Mouse (Mus musculus) hindbrain, postnatal 0 days (tissue): ENCODE measurements at regions not wholly inside any gene's neighbourhood (a gene's known extent, or its start where the extent isn't known, plus 50 kb on each side); places are given as distances from the start of the nearest gene placed in this dataset.

Source experiments
- ATAC-seq: fragments of 200-750 bp; cut with Nextera tagmentation; 2 replicates; pipeline ENCODE4 v1.8.0; 2017; ENCODE audit warnings: mild to moderate bottlenecking, moderate TSS enrichment, moderate library complexity
- DNase-seq: peaks from one replicate; pipeline ENCODE4 v3.0.0-alpha.2; 2015; ENCODE audit warnings: low spot score
- H3K27ac ChIP-seq: fragments of 300-500 bp; sonication (generic); 2 replicates; pipeline ENCODE4 v1.5.1; 2014; ENCODE audit warnings: mild to moderate bottlenecking
- H3K27me3 ChIP-seq: fragments of 300-500 bp; sonication (generic); 2 replicates; pipeline ENCODE4 v1.6.1; 2014; ENCODE audit warnings: low read length, mixed read lengths; ENCODE audit not compliant: insufficient read depth
- H3K36me3 ChIP-seq: fragments of 300-500 bp; sonication (generic); 2 replicates; pipeline ENCODE4 v1.6.1; 2014; ENCODE audit warnings: low read length, mixed read lengths; ENCODE audit not compliant: insufficient read depth
- H3K4me1 ChIP-seq: fragments of 300-500 bp; sonication (generic); 2 replicates; pipeline ENCODE4 v1.6.1; 2014; ENCODE audit warnings: antibody characterized with exemption, low read length, mixed read lengths; ENCODE audit not compliant: insufficient read depth
- H3K4me2 ChIP-seq: fragments of 300-500 bp; sonication (generic); 2 replicates; pipeline ENCODE4 v1.6.1; 2014; ENCODE audit warnings: low read depth, mild to moderate bottlenecking, low read length, moderate library complexity, mixed read lengths
- H3K4me3 ChIP-seq: fragments of 300-500 bp; sonication (generic); 2 replicates; pipeline ENCODE4 v1.5.1; 2014; ENCODE audit warnings: low read length
- H3K9ac ChIP-seq: fragments of 300-500 bp; sonication (generic); replicated peaks from 2 replicates; pipeline ENCODE4 v1.6.1; 2014; ENCODE audit warnings: mild to moderate bottlenecking, low read length, moderate library complexity, mixed read lengths
- H3K9me3 ChIP-seq: fragments of 300-500 bp; sonication (generic); 2 replicates; pipeline ENCODE4 v1.6.1; 2016; ENCODE audit warnings: low read length, mixed read lengths
- CTCF ChIP-seq: IDR thresholded peaks from 2 replicates; pipeline ENCODE4 v1.5.1; 2016; ENCODE audit warnings: antibody characterized with exemption, control low read depth, low read depth
- WGBS: fragments of 180-500 bp; shearing (Covaris S2); extraction: QIAGEN DNeasy Blood & Tissue Kit; methylation state at CpG from one replicate; pipeline ENCODE4 v1.1.7; 2014; 5-methylcytosine and 5-hydroxymethylcytosine counted together

DNA sequence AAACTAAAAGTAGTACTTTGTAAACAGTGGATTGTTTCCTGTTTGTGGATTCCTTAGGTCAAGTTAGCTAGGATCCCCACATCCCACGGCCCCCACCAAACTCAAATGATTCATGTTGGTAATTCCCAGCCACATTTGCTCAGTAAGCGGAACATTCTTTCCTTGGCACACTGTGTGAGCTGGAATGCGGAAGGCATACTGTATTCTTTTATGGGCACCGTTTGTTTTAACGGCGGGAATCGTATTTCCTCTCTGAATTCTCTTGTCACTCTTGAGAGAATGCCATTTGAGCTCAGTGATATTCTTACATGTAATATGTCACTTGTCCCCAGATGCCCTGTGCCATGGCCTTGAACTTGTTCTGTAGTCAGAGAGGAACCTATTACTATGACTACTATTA, 189.1 kb upstream of the Gm17509 start:
- no peak for TF ChIP-seq CTCF
- WGBS, result 58% methylated on average over 7 of the region's 7 CpGs
- Histone ChIP-seq H3K9me3 (no peaks in the 10 kb centered on the region), H3K27me3 (no peaks in the 10 kb centered on the region), H3K4me2 (no peak overlapping the region), H3K36me3 (no peaks in the 10 kb centered on the region), H3K4me1 (no peaks in the 10 kb centered on the region), H3K9ac (no peak overlapping the region), H3K27ac (no peak overlapping the region), H3K4me3 (no peak overlapping the region)
- ATAC-seq, result no peak
- no peak for DNase-seq

- Histone ChIP-seq H3K4me3 (no peak overlapping the region), H3K4me1 (no peaks in the 10 kb centered on the region), H3K27ac (no peak overlapping the region), H3K9ac (no peak overlapping the region), H3K36me3 (no peaks in the 10 kb centered on the region), H3K27me3 (no peaks in the 10 kb centered on the region), H3K9me3 (no peaks in the 10 kb centered on the region), H3K4me2 (no peak overlapping the region)
- ATAC-seq (no peak), DNase-seq (no peak)
- TF ChIP-seq CTCF, result no peak
- WGBS, result 76% methylated on average over 4 of the region's 4 CpGs
These were observed 188.5 kb upstream of the Hcn1 start for GRCm38 (mm10) chr13:117413616-117414015.

GRCm38 (mm10) chr13:117423558-117423957, 178.6 kb upstream of the Hcn1 start:
- H3K27me3 ChIP-seq, result no peaks in the 10 kb centered on the region
- H3K4me2 ChIP-seq, result no peak overlapping the region
- 92% methylated on average over 4 of the region's 4 CpGs for WGBS
- H3K4me1 ChIP-seq, result no peaks in the 10 kb centered on the region
- no peak for ATAC-seq
- no peaks in the 10 kb centered on the region for H3K36me3 ChIP-seq
- H3K4me3 ChIP-seq, result no peak overlapping the region
- no peak for DNase-seq
- H3K9ac ChIP-seq, result no peak overlapping the region
- TF ChIP-seq CTCF, result no peak
- no peaks in the 10 kb centered on the region for H3K9me3 ChIP-seq
- H3K27ac ChIP-seq, result no peak overlapping the region

DNA sequence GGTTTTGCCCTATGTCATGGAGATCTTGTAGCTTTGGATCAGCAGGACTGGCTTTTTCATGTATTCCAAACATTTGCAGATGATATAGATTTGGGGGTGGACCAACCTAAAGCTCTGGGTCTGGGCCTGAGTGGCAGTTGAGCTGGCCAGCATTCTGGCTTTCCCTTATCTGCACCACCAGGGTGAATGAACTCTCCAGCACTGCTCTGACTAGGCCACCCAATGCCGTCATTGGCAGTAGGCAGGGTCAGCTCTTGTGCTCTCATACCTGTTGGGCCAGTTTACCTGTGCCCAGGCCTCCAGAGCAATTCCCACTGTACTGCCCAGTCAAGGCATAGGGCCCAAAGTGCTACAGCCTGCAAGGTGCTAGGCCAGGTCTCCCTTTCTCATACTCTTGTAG, 177.1 kb upstream of the Hcn1 start:
- H3K9ac ChIP-seq, result no peak overlapping the region
- H3K4me2 ChIP-seq, result no peak overlapping the region
- no peaks in the 10 kb centered on the region for H3K4me1 ChIP-seq
- H3K27me3 ChIP-seq, result no peaks in the 10 kb centered on the region
- no peak overlapping the region for H3K4me3 ChIP-seq
- H3K36me3 ChIP-seq, result no peaks in the 10 kb centered on the region
- DNase-seq (no peak), ATAC-seq (0 out of 2 replicates have a peak, but pooled peaks have one; percentile 2)
- WGBS, result 100% methylated on average over 1 of the region's 1 CpGs
- H3K9me3 ChIP-seq, result no peaks in the 10 kb centered on the region
- H3K27ac ChIP-seq, result no peak overlapping the region
- no peak for TF ChIP-seq CTCF

- Histone ChIP-seq H3K9ac (no peak overlapping the region), H3K4me3 (no peak overlapping the region), H3K9me3 (no peaks in the 10 kb centered on the region), H3K4me2 (no peak overlapping the region), H3K27ac (no peak overlapping the region), H3K4me1 (no peaks in the 10 kb centered on the region), H3K36me3 (no peaks in the 10 kb centered on the region), H3K27me3 (no peaks in the 10 kb centered on the region)
- ATAC-seq (no peak), DNase-seq (no peak)
- TF ChIP-seq CTCF, result no peak
- WGBS, result 73% methylated on average over 3 of the region's 3 CpGs
These were observed 134.7 kb upstream of the Hcn1 start for GRCm38 (mm10) chr13:117467407-117467806.

- H3K36me3 ChIP-seq, result no peaks in the 10 kb centered on the region
- no peak for TF ChIP-seq CTCF
- no peak for ATAC-seq
These were observed 129.4 kb upstream of the Hcn1 start for GRCm38 (mm10) chr13:117472726-117473125.

DNA sequence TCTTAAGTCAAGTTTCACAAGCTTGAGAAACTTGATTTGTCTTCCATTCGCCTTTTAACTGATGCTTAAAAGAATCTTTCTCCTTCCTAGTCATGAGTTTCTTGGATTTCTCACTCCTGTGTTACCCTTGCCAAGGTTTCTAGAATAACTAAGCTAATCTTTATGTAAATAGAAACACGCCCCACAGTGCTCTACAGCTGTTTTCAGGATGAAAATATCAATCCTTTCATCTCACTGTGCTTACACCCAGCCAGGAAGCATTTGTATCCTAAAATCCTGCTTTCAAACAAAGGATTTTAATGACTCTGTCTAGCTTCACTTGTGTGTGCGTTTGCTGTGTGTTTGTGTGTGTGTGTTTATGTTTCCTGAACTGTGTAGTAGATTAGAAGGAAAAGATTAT, 119.5 kb upstream of the Hcn1 start:
- no peaks in the 10 kb centered on the region for H3K36me3 ChIP-seq
- DNase-seq, result no peak
- no peak overlapping the region for H3K4me2 ChIP-seq
- no peak overlapping the region for H3K9ac ChIP-seq
- no peaks in the 10 kb centered on the region for H3K9me3 ChIP-seq
- H3K4me3 ChIP-seq, result no peak overlapping the region
- no peaks in the 10 kb centered on the region for H3K4me1 ChIP-seq
- TF ChIP-seq CTCF, result no peak
- no peak overlapping the region for H3K27ac ChIP-seq
- H3K27me3 ChIP-seq, result no peaks in the 10 kb centered on the region
- WGBS, result 64% methylated on average over 3 of the region's 3 CpGs
- no peak for ATAC-seq

More at GRCm38 (mm10) chr13:117472726-117473125, 129.4 kb upstream of the Hcn1 start:
- no peak overlapping the region for H3K4me3 ChIP-seq
- no peak overlapping the region for H3K27ac ChIP-seq
- no peak overlapping the region for H3K4me2 ChIP-seq
- WGBS, result 76% methylated on average over 5 of the region's 5 CpGs
- H3K9ac ChIP-seq, result no peak overlapping the region
- H3K9me3 ChIP-seq, result no peaks in the 10 kb centered on the region
- DNase-seq, result no peak
- H3K4me1 ChIP-seq, result no peaks in the 10 kb centered on the region
- no peaks in the 10 kb centered on the region for H3K27me3 ChIP-seq
